Mouse (Mus musculus) embryonic fibroblast, embryonic 13.5 days (primary cell): Measurements from ENCODE around the gene Ghdc.

Experiments
- CTCF ChIP-seq: IDR thresholded peaks from 2 replicates; pipeline ENCODE4 v1.5.1; 2011; ENCODE audit warnings: mild to moderate bottlenecking, control low read depth, low read length, moderate library complexity, borderline replicate concordance; ENCODE audit not compliant: insufficient read depth
- POLR2A ChIP-seq: IDR thresholded peaks from 2 replicates; pipeline ENCODE4 v1.6.1; 2011; ENCODE audit warnings: low read depth, mild to moderate bottlenecking, control low read depth, low read length, moderate library complexity

GRCm38 (mm10) chr11:100748620-100749019 lies 22.1 kb downstream of the Ghdc start:
- TF ChIP-seq CTCF (no peak), POLR2A (no peak)
